Mouse (Mus musculus): ENCODE results near the gene Scaf1.
A peak's percentile ranks its signal among the peaks of the same experiment; 100 is the strongest.
"Not testable (repeated sequence)": the region's sequence is repeated elsewhere in the genome, so short reads cannot be mapped to it uniquely, and the experiment has no call there.

Scaf1 gene

DNA sequence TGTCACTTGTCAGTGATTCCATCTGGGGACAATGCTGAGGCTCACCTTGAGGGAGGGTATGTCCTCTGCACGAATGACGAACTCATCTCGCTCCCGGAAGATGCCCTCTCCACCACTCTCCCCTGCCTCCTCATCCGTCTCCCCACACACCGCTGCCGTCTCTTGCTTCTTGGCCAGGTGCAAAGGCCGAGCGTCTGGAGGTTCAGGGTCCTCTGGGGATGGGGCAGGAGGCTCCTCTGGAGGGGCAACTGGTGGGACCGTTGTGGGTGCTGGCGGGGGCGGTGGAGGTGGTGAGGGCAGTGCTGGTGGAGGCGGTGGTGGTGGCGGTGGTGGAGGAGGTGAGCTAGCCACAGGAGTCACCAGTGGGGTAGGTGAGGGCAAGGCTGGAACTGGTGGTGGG is 27.1 kb upstream of the Scaf1 start:
- DNase-seq (ENCODE audit: low spot score): no peak

DNA sequence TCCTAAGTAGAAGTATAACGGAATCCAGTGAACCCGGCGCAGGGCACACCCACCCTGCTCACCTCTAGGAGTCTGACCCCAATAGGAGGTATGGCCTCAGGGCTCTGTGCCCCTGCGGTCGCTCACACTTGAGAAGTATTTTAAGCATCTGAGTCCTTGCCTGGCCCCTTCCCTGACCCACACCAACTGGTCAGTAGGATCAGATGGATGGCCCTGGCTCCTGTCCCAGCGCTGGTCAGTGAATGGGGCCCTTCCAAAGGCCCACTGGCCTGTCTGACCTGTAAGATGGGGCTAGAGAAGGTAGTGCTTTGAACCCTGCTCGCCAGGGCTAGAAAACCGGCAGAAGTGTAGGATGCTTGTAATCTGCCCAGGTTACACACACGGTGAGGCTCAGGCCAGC is 24.7 kb upstream of the Scaf1 start:
- no peak for DNase-seq (ENCODE audit: low spot score)

- no peak for DNase-seq (ENCODE audit: low spot score)
These were observed 22.2 kb upstream of the Scaf1 start for GRCm38 (mm10) chr7:45038411-45038810.

GRCm38 (mm10) chr7:45037720-45038361 is 21.7 kb upstream of the Scaf1 start:
- DNase-seq (ENCODE audit: low spot score): peak; percentile 73

DNA sequence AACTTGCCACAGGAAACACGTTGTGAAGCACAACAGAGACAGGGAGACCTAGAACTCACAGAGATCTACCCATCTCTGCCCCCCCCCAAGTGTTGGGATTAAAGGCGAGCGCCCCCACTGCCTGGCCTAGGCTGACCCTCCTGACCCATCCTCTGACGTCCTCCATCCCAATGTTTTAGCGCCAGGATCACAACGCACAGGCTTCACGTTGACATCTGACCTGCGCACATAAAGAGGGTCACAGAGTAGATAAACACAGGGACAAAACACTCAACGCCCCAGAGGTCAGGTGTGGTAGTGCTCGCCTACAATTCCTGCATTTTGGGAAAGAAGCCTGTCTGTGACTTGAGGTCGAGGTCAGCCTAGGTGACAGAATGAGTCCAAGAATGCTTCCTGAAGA is 20.5 kb upstream of the Scaf1 start:
- DNase-seq (ENCODE audit: low spot score): no peak

DNA sequence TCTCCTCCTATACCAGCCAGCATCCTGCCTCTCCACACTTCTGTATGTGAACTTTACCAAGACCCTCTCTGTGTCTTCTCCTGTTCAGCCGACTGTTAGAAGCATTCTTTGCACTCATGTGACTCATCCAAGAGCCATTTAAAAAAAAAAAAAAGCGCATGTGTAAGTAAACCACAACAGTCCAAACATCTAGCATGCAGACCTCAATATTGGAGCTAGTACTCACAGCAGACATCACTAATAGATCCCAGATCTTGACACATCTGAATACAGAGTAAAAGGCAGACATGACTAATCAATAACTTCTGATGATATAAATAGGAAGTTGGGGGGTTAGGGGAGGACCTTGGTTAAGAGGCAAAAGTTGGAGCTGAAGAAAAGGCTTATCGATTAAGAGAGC is 19.5 kb upstream of the Scaf1 start:
- DNase-seq (ENCODE audit: low spot score): no peak

- DNase-seq (ENCODE audit: low spot score): no peak
These were observed 17.7 kb upstream of the Scaf1 start for GRCm38 (mm10) chr7:45033722-45034359.

- DNase-seq (ENCODE audit: low spot score): no peak
These were observed 14.7 kb upstream of the Scaf1 start for GRCm38 (mm10) chr7:45030857-45031256.

DNA sequence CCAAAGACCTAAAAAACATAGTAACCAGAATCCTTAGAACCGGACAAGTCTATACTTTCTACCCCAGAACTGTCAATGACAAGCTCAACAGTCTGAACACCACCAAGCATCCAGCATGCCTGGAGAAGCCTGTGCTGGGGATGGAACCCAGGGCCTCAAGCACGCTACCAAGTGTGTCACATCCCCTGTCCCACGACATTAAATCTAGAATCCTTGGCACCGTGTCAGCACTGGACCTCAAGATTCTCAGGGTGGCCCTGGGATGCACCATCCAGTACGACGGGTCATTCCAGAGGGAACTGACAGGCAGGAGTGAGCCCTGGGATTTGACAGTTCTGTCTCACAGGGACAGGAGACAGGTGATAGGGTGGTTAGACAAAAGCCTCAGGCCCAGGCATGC is 13.8 kb upstream of the Scaf1 start:
- no peak for DNase-seq (ENCODE audit: low spot score)

DNA sequence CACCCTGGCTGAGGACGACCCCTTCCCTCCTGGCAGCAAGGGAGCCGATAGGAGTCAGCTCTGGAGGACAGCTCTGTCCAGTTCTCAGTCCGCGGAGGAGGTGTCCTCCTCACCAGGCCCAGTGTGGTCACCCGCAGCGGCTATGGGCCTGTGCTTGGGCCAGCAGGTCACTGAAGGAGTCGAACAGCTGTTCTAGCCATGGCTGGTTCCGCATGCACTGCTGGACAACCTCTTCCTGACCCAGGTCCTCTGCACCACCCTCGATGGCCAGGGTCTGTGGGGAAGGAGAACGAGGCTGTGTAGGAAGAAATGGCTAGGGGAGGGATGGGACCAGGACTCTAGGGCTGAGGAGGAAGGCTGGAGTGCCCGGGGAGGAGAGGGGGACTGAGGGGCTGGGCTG is 12.2 kb upstream of the Scaf1 start:
- no peak for DNase-seq (ENCODE audit: low spot score)

DNA sequence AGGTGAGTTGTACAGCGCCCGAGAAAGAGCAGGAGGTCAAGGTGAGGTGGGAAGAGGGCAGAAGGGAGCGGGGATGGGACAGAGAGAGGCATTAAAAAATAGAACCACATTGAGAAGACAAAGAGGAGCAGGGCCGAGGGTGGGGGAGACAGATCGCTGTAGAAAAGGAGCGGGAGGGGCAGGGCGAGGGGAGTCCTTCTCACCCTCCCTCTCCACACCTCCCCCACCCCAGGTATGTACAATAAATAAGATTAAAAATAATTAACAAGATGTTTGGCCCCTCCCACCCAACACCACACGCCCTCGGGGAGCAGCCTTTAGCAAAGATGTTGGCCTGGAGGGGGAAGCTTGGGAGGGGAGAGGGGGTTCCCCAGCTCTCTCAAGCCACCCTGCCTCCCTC is 11.6 kb upstream of the Scaf1 start:
- DNase-seq (ENCODE audit: low spot score): no peak

- no peak for DNase-seq (ENCODE audit: low spot score)
These were observed 10.1 kb upstream of the Scaf1 start for GRCm38 (mm10) chr7:45026256-45026655.

DNA sequence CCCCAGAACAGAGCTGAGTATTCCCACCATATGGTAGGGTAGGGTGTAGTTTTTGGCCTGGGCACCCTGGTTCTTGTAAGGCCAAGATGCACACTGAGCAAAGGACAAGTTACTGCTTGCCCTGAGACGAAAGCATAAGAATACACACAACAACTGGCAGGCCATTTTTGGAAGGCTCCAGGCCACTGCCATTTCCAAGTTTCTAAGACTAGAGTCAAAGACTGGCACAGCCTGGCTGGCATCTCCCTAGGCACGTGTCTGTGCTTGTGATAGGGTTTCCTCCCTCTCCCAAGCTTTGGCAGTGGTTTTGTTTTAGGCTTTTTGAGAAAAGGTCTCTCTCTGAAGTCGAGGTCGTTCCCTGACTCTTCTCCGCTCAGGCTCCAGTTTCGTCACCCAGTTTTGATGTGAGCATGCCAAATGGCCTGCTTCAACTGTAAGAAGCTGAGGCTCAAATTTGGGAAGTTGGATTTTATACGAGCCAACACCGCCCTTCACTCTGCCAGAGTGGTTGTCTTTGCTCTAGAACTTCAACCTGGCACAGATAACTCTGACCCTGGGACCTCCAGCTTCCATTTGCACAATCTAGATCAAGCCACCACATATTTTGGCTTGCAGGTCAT is 9.5 kb upstream of the Scaf1 start:
- DNase-seq (ENCODE audit: low spot score): no peak

GRCm38 (mm10) chr7:45024281-45025248 is 8.4 kb upstream of the Scaf1 start:
- DNase-seq (ENCODE audit: low spot score): no peak

GRCm38 (mm10) chr7:45023711-45024110 is 7.5 kb upstream of the Scaf1 start:
- DNase-seq (ENCODE audit: low spot score): not testable (repeated sequence)

DNA sequence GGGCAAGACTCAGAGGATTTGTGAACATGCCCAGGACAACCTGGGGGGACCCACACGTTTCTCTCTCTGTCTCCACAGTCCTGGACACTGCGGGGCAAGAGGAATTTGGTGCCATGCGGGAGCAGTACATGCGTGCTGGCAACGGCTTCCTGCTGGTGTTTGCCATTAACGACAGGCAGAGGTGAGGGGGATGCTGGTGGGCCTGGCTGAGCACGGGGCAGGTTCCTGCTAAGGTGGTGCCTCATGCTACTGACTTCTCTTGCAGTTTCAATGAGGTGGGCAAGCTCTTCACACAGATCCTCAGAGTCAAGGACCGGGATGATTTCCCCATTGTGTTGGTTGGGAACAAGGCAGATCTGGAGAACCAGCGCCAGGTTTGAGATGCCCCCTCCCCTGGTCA is 4.1 kb upstream of the Scaf1 start:
- DNase-seq (ENCODE audit: low spot score): no peak

DNA sequence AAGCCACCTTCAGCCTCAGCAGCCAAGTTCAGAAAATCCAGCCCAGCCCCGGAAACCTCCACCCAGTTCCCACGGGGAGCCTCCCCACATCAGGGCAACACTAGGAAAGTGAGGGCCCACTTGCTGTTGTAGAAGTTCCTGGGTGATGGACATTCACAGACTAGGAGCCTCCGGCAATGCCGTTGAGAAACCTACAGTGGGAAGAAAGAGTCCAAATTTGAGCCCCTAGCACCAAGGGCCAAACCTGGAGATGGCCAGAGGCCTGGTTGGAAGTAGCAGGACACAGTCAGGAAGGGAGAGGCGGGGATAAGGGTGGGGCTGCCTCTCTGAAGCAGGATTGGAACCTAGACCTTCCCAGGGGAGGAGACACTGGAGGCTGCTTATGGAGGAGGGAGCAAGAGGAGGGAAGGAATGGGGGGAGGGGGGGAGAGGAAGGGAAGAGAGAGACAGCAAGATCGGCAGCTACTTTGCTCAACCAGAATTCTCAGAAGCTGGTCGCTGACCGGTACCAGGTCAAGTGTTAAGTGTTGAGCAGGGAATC is 2.9 kb upstream of the Scaf1 start:
- no peak for DNase-seq (ENCODE audit: low spot score)

- peak; percentile 95 for DNase-seq (ENCODE audit: low spot score)
These were observed 1.3 kb upstream of the Scaf1 start, which contains the start of gene Rras for GRCm38 (mm10) chr7:45017242-45018061. Gene Rras (plus strand): TSS chr7:45017961.

DNA sequence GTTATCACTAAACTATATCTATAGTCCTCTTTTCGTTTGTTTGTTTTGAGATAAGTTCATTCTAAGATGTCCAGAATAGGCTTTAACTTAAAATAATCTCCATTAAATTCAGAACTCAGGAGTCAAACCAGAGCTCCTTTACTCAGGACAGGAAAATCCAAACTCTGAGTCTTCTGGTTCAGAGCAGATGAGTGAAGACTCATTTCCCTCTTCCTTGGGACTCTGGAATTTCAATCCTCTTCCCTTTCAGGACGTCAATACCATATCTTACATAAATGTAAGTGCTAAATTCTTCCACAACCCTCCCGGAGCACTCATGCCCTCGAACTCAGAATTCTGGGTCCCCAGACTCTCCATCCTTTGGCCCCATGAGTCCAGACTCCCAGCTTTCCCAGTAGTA is 598 bp upstream of the Scaf1 start:
- no peak for DNase-seq (ENCODE audit: low spot score)

- DNase-seq (ENCODE audit: low spot score): no peak
These were observed 713 bp downstream of the Scaf1 start for GRCm38 (mm10) chr7:45015344-45015956.

DNA sequence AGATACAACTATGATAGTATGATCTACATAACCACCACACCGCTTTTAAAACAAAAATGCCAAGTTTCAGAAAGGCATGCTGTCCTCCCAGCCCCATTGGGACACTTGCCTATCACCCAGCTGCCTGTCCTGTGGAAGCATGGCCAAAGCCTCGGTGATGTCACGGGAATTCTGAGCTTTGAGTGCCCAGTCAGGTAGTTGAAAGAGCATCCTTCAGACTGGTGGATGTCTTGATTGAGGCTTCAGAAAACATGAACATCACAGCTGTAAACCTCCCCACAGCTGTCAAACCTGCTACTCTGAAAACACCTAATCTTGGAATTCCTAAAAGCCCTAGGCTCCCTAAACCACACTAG is 2.1 kb downstream of the Scaf1 start:
- no peak for DNase-seq (ENCODE audit: low spot score)
